Mouse (Mus musculus) megakaryocyte progenitor cell, adult 5-6 weeks (primary cell): ENCODE measurements around the gene Etfbkmt. TPM values are rescaled to one million over a fixed set of nuclear protein-coding genes. Genes with fewer than 3 reads are reported as not detected.
"Not testable (repeated sequence)": the region's sequence is repeated elsewhere in the genome, so short reads cannot be mapped to it uniquely, and the experiment has no call there.

Experiments
- ATAC-seq: replicated peaks from 2 replicates; pipeline ENCODE4 v1.8.0; 2016; ENCODE audit warnings: mild to moderate bottlenecking, moderate TSS enrichment, inconsistent platforms; ENCODE audit not compliant: poor library complexity
- total RNA-seq, 2 experiments: library from RNA; stranded (forward) in 1 of 2; stranded (reverse) in 1 of 2; fragments of 157-497, 149-512 nt in 1 of 2; fragments of 200-1000 nt in 1 of 2; gene quantifications; 2 replicates each; pipeline versions ENCODE4 v1.2.3 to v1.2.4; 2015 to 2017

Gene Etfbkmt
- total RNA-seq, 2 experiments from 2014 or later = 10.8 to 21.1 TPM

- ATAC-seq = no peak
These were observed 35.4 kb downstream of the Etfbkmt start for GRCm38 (mm10) chr6:149174932-149175570.

GRCm38 (mm10) chr6:149179064-149179463 is 39.4 kb downstream of the Etfbkmt start:
- peak; percentile 96 for ATAC-seq

GRCm38 (mm10) chr6:149184007-149184406 is 44.4 kb downstream of the Etfbkmt start:
- no peak for ATAC-seq

GRCm38 (mm10) chr6:149187371-149187770 is 47.7 kb downstream of the Etfbkmt start:
- ATAC-seq = no peak

GRCm38 (mm10) chr6:149188041-149188924 is 48.6 kb downstream of the Etfbkmt start, which contains the start of gene Amn1:
TSS of gene Amn1 (minus strand) at chr6:149188712.
- ATAC-seq = peak; percentile 81

GRCm38 (mm10) chr6:149188925-149189257 is 49.2 kb downstream of the Etfbkmt start:
- no peak for ATAC-seq

GRCm38 (mm10) chr6:149189340-149189922 is 49.8 kb downstream of the Etfbkmt start:
- no peak for ATAC-seq

GRCm38 (mm10) chr6:149191951-149192350 is 52.3 kb downstream of the Etfbkmt start:
- ATAC-seq = not testable (repeated sequence)

GRCm38 (mm10) chr6:149193276-149193905 is 53.7 kb downstream of the Etfbkmt start:
- ATAC-seq = peak; percentile 83

GRCm38 (mm10) chr6:149197116-149197515 is 57.5 kb downstream of the Etfbkmt start:
- ATAC-seq = no peak

- no peak for ATAC-seq
These were observed 58.9 kb downstream of the Etfbkmt start for GRCm38 (mm10) chr6:149198572-149198971.

Other genes with a start within 250 kb of the Etfbkmt start
- 4.0 and 6.0 TPM in 2 replicates for gene Caprin2, start 243.6 kb upstream of the Etfbkmt start, total RNA-seq (2015)
- 4.9 and 8.8 TPM in 2 replicates for gene Caprin2, start 243.6 kb upstream of the Etfbkmt start, total RNA-seq (2017)
- 43.3 and 43.6 TPM in 2 replicates for gene Sinhcaf, start 193.4 kb upstream of the Etfbkmt start, total RNA-seq (2015)
- 97.8 and 122 TPM in 2 replicates for gene Sinhcaf, start 193.4 kb upstream of the Etfbkmt start, total RNA-seq (2017)
- 2.6 and 3.1 TPM in 2 replicates for gene Dennd5b, start 38.2 kb upstream of the Etfbkmt start, total RNA-seq (2015)
- 2.3 and 4.3 TPM in 2 replicates for gene Dennd5b, start 38.2 kb upstream of the Etfbkmt start, total RNA-seq (2017)
- not detected in 2 replicates for gene Gm10203, start 9.7 kb upstream of the Etfbkmt start, total RNA-seq (2015)
- not detected in 2 replicates for gene Gm10203, start 9.7 kb upstream of the Etfbkmt start, total RNA-seq (2017)
- 7.7 and 11.9 TPM in 2 replicates for gene Amn1, start 48.9 kb downstream of the Etfbkmt start, total RNA-seq (2015)
- 9.5 and 13.0 TPM in 2 replicates for gene Amn1, start 48.9 kb downstream of the Etfbkmt start, total RNA-seq (2017)
- gene Resf1, start 169.6 kb downstream of the Etfbkmt start, total RNA-seq (2015) = 53.1 and 54.3 TPM in 2 replicates
- gene Resf1, start 169.6 kb downstream of the Etfbkmt start, total RNA-seq (2017) = 25.4 and 48.0 TPM in 2 replicates